Mouse (Mus musculus): ENCODE results near the gene Necap2.

DNA sequence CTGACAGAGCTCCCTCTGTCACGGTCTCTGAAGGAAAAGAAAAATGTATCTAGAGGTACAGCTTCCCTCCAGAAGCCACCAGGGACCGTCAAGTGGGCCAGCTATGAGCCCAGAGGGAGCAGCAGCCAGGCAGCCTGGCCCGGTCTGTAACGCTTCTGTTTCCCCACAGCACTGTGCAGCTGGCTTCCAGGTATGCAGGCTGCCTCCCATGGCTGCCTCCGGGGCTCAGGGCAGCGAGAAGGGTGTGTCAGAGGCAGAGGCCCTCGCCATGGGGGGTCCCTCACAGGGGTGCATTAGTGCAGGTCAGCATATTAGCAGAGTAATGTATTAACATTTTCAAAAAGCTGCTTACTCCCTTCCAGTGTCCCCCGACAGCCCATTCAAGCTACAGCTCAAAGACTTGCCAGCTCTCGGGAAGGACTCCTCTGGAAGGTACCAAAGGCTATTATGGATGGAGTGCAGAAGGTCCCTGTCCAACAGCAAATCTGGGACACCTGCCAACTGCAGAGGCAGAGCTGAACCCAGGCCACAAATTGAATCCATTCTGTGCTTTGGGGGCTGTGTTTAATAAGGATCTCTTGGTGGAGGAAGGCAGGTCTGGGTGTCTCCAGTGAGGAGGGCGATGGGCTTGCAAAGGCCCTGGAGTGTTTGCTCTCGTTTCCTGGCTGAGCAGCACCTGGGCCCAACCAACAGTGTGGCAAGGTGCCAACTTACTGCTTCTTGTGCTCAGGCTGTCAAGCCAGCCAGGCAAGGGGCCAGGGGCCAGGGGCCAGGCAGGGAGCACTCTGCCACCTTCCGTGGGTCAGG lies 11.2 kb downstream of the Necap2 start:
- TF ChIP-seq GATA1 (IDR thresholded peaks at IDR 0.05; ENCODE audit: low read length) (no peak), TAL1 (IDR thresholded peaks at IDR 0.05; ENCODE audit: low read length) (no peak)

Data from erythroblast, embryonic 14.5 days (primary cell).